Mouse (Mus musculus) MEL (cell line): ENCODE measurements around the gene Slc22a15.

Source experiments
- CTCF ChIP-seq, 3 experiments: IDR thresholded peaks in 2 of 3; conservative IDR thresholded peaks in 1 of 3; 2 replicates each; pipeline ENCODE4 v1.5.1; 2011 to 2012; ENCODE audit warnings: low read length in 3 of 3, low read depth in 2 of 3, mild to moderate bottlenecking in 2 of 3, improper control_type of control experiment in 1 of 3, inconsistent platforms in 1 of 3, mixed read lengths in 1 of 3, moderate library complexity in 1 of 3; ENCODE audit not compliant: control insufficient read depth in 1 of 3, insufficient read depth in 1 of 3, poor library complexity in 1 of 3, severe bottlenecking in 1 of 3
- EP300 ChIP-seq, 2 experiments: IDR thresholded peaks; 2 replicates each; pipeline ENCODE4 v1.6.1; 2011; ENCODE audit warnings: improper control_type of control experiment in 2 of 2, low read length in 2 of 2, low read depth in 1 of 2, mild to moderate bottlenecking in 1 of 2
- POLR2A ChIP-seq, 2 experiments: IDR thresholded peaks; 2 replicates each; pipeline ENCODE4 v1.6.1; 2011 to 2012; ENCODE audit warnings: low read length in 2 of 2, mild to moderate bottlenecking in 2 of 2, control low read depth in 1 of 2, improper control_type of control experiment in 1 of 2, low read depth in 1 of 2, moderate library complexity in 1 of 2; ENCODE audit not compliant: control insufficient read depth in 1 of 2, insufficient read depth in 1 of 2, poor library complexity in 1 of 2
- USF1 ChIP-seq: IDR thresholded peaks from 2 replicates; pipeline ENCODE4 v1.6.1; 2014; ENCODE audit warnings: low read depth, mild to moderate bottlenecking, inconsistent platforms, low read length, improper control_type of control experiment, moderate library complexity

DNA sequence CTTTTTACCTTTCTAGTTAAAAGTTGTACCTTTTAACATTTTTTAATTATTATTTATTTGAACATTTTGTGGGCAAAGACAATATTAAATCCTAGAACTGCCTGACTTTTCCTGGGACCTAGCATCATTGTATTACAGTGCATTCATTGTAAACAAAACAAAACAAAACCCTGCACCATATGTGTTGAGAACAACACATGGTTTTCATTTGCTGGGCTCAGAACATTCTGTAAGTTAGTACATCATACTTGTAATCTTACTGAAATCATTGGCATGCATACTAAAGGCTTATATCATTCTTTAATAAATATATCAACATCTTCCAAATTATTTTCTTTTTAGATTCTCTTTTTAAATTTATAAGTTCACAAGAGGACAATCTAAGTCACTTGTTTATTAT lies 2.4 kb upstream of the Slc22a15 start:
- TF ChIP-seq CTCF (IDR thresholded peaks at IDR 0.05 in 2 of 3, conservative IDR thresholded peaks at IDR 0.05 in 1 of 3; ENCODE audit: control insufficient read depth in 1 of 3, insufficient read depth in 1 of 3, low read depth in 2 of 3, low read length in 3 of 3, poor library complexity in 1 of 3, severe bottlenecking in 1 of 3) (no peak), POLR2A (IDR thresholded peaks at IDR 0.05; ENCODE audit: control insufficient read depth in 1 of 2, insufficient read depth in 1 of 2, low read depth in 1 of 2, low read length in 2 of 2, poor library complexity in 1 of 2) (no peak), EP300 (IDR thresholded peaks at IDR 0.05; ENCODE audit: low read depth in 1 of 2, low read length in 2 of 2) (no peak), USF1 (no peak)
